Mouse (Mus musculus) layer of hippocampus, postnatal 10 days (tissue): ENCODE data around the gene Wdr18. TPM values are rescaled to one million over a fixed set of nuclear protein-coding genes. Genes with fewer than 3 reads are reported as not detected.

Experiments
- total RNA-seq, 2 experiments: library from RNA; stranded (reverse); gene quantifications; 2 replicates each; pipeline ENCODE4 v1.2.3; 2021

Gene Wdr18
- total RNA-seq, 2 experiments from 2014 or later = 41.8 to 46.5 TPM

Other genes with a start within 250 kb of the Wdr18 start
- gene Hcn2, start 243.5 kb upstream of the Wdr18 start, total RNA-seq = 10 to 100 TPM; 82.8 to 84.2 TPM
- 10 to 100 TPM; 36.1 to 44.7 TPM for gene Polrmt, start 213.6 kb upstream of the Wdr18 start, total RNA-seq
- gene Fgf22, start 205.1 kb upstream of the Wdr18 start, total RNA-seq = 1 to 10 TPM; 1.2 to 1.7 TPM
- gene Rnf126, start 193.2 kb upstream of the Wdr18 start, total RNA-seq = 10 to 100 TPM; 90.8 to 97.7 TPM
- gene Fstl3, start 182.9 kb upstream of the Wdr18 start, total RNA-seq = 1 to 10 TPM; 1.3 to 1.5 TPM
- gene Prss57, start 169.2 kb upstream of the Wdr18 start, total RNA-seq = under 1 TPM; 0.21 to 0.31 TPM
- 100 to 1,000 TPM; 392 to 395 TPM for gene Palm, start 166.6 kb upstream of the Wdr18 start, total RNA-seq
- gene Misp, start 139.2 kb upstream of the Wdr18 start, total RNA-seq = under 1 TPM; 0.33 to 0.78 TPM
- gene Ptbp1, start 105.7 kb upstream of the Wdr18 start, total RNA-seq = 10 to 100 TPM; 63.8 to 66.5 TPM
- gene Prtn3, start 85.7 kb upstream of the Wdr18 start, total RNA-seq = 1 to 10 TPM; 3.6 to 3.7 TPM
- 100 to 1,000 TPM; 113 TPM for gene Plppr3, start 85.5 kb upstream of the Wdr18 start, total RNA-seq
- gene Elane, start 73.9 kb upstream of the Wdr18 start, total RNA-seq = not detected
- gene Cfd, start 69.3 kb upstream of the Wdr18 start, total RNA-seq = not detected
- 10 to 100 TPM; 55.7 to 56.2 TPM for gene Med16, start 51.2 kb upstream of the Wdr18 start, total RNA-seq
- gene Gm26602, start 49.3 kb upstream of the Wdr18 start, total RNA-seq = not detected
- gene Kiss1r, start 43.2 kb upstream of the Wdr18 start, total RNA-seq = 1 to 10 TPM; 7.5 TPM
- 100 to 1,000 TPM; 380 to 386 TPM for gene R3hdm4, start 38.9 kb upstream of the Wdr18 start, total RNA-seq
- gene Arid3a, start 33.1 kb upstream of the Wdr18 start, total RNA-seq = 1 to 10 TPM; 5.5 to 8.4 TPM
- under 1 TPM; 0.13 to 0.27 TPM for gene Grin3b, start 10.6 kb downstream of the Wdr18 start, total RNA-seq
- gene Tmem259, start 24.2 kb downstream of the Wdr18 start, total RNA-seq = 100 to 1,000 TPM; 137 to 139 TPM
- 10 to 100 TPM in 1 of 2 experiments, 1 to 10 TPM in 1; 8.2 to 10.3 TPM for gene Cnn2, start 28.4 kb downstream of the Wdr18 start, total RNA-seq
- 10 to 100 TPM in 1 of 2 experiments, 1 to 10 TPM in 1; 9.3 to 10.3 TPM for gene Abca7, start 36.3 kb downstream of the Wdr18 start, total RNA-seq
- 1 to 10 TPM; 3.3 to 3.8 TPM for gene Arhgap45, start 56.5 kb downstream of the Wdr18 start, total RNA-seq
- 10 to 100 TPM; 66.9 to 76.7 TPM for gene Polr2e, start 79.6 kb downstream of the Wdr18 start, total RNA-seq
- gene Gpx4, start 87.0 kb downstream of the Wdr18 start, total RNA-seq = 100 to 1,000 TPM; 408 to 448 TPM
- 10 to 100 TPM; 19.7 to 23.9 TPM for gene Sbno2, start 145.4 kb downstream of the Wdr18 start, total RNA-seq
- gene Stk11, start 155.7 kb downstream of the Wdr18 start, total RNA-seq = 10 to 100 TPM; 77.1 to 88.3 TPM
- 100 to 1,000 TPM; 385 to 392 TPM for gene Atp5d, start 178.5 kb downstream of the Wdr18 start, total RNA-seq
- 100 to 1,000 TPM; 360 to 374 TPM for gene Cbarp, start 180.7 kb downstream of the Wdr18 start, total RNA-seq
- gene Midn, start 188.1 kb downstream of the Wdr18 start, total RNA-seq = 100 to 1,000 TPM; 112 to 128 TPM
- gene Cirbp, start 205.8 kb downstream of the Wdr18 start, total RNA-seq = 100 to 1,000 TPM; 154 to 175 TPM
- 1 to 10 TPM; 4.3 to 6.7 TPM for gene 1600002K03Rik, start 212.8 kb downstream of the Wdr18 start, total RNA-seq
- gene Efna2, start 219.3 kb downstream of the Wdr18 start, total RNA-seq = 10 to 100 TPM; 16.8 to 19.8 TPM